Mouse (Mus musculus) forebrain, postnatal 0 days (tissue): ENCODE data around the gene Igfbp3. TPM values are rescaled to one million over a fixed set of nuclear protein-coding genes. Genes with fewer than 3 reads are reported as not detected.

Experiments
- ATAC-seq: fragments of 200-750 bp; cut with Nextera tagmentation; 2 replicates; pipeline ENCODE4 v1.8.0; 2017; ENCODE audit warnings: mild to moderate bottlenecking, moderate library complexity
- DNase-seq: peaks from one replicate; pipeline ENCODE4 v3.0.0-alpha.2; 2015
- H3K27ac ChIP-seq: fragments of 300-500 bp; sonication (generic); 2 replicates; pipeline ENCODE4 v1.5.1; 2014; ENCODE audit warnings: low read depth, mild to moderate bottlenecking, antibody characterized with exemption, low read length, moderate library complexity, mixed read lengths
- H3K27me3 ChIP-seq: fragments of 300-500 bp; sonication (generic); 2 replicates; pipeline ENCODE4 v1.6.1; 2014; ENCODE audit warnings: mild to moderate bottlenecking, low read length, mixed read lengths; ENCODE audit not compliant: insufficient read depth
- H3K36me3 ChIP-seq: fragments of 300-500 bp; sonication (generic); 2 replicates; pipeline ENCODE4 v1.6.1; 2014; ENCODE audit warnings: mild to moderate bottlenecking, moderate library complexity; ENCODE audit not compliant: insufficient read depth
- H3K4me1 ChIP-seq: fragments of 300-500 bp; sonication (generic); 2 replicates; pipeline ENCODE4 v1.6.1; 2014; ENCODE audit warnings: antibody characterized with exemption; ENCODE audit not compliant: insufficient read depth
- H3K4me2 ChIP-seq: fragments of 300-500 bp; sonication (generic); 2 replicates; pipeline ENCODE4 v1.6.1; 2014; ENCODE audit warnings: low read depth, mild to moderate bottlenecking, moderate library complexity
- H3K4me3 ChIP-seq: fragments of 300-500 bp; sonication (generic); 2 replicates; pipeline ENCODE4 v1.5.1; 2014; ENCODE audit warnings: low read depth, low read length, mixed read lengths
- H3K9ac ChIP-seq: fragments of 300-500 bp; sonication (generic); 2 replicates; pipeline ENCODE4 v1.6.1; 2014; ENCODE audit warnings: mild to moderate bottlenecking
- H3K9me3 ChIP-seq: fragments of 300-500 bp; sonication (generic); 2 replicates; pipeline ENCODE4 v1.6.1; 2016; ENCODE audit warnings: low read length
- CTCF ChIP-seq: sonication (generic); IDR thresholded peaks from 2 replicates; pipeline ENCODE4 v1.5.1; 2016; ENCODE audit warnings: antibody characterized with exemption, control low read depth, low read depth
- WGBS: fragments of 180-500 bp; shearing (Covaris S2); extraction: QIAGEN DNeasy Blood & Tissue Kit; methylation state at CpG from one replicate; pipeline ENCODE4 v1.1.7; 2014; 5-methylcytosine and 5-hydroxymethylcytosine counted together
- polyA plus RNA-seq: library from polyadenylated mRNA; unstranded; fragments of >200 nt; fragmentation: Nextera tagmentation; extraction: Ambion mirVana; gene quantifications from 2 replicates; pipeline ENCODE4 v1.2.1, GENCODE M21; 2015
- total RNA-seq: library from RNA; depleted of rRNA; stranded (reverse); fragments of >200 nt; gene quantifications from 2 replicates; pipeline ENCODE4 v1.2.3, GENCODE M21; 2014

Igfbp3 gene
- total and polyA plus RNA-seq, 2 experiments from 2014 or later = 32.6 to 61.9 TPM

- H3K27ac ChIP-seq = no peak overlapping the region
- H3K27me3 ChIP-seq = no peaks in the 10 kb centered on the region
- ATAC-seq (no peak), DNase-seq (no peak)
- H3K4me1 ChIP-seq = no peaks in the 10 kb centered on the region
- H3K9ac ChIP-seq = no peak overlapping the region
- H3K9me3 ChIP-seq = no peaks in the 10 kb centered on the region
- H3K36me3 ChIP-seq = peaks cover 12% of the 10 kb centered on the region; the same call in 1 of the 2 replicates
- H3K4me2 ChIP-seq = no peak overlapping the region
- no peak overlapping the region for H3K4me3 ChIP-seq
- 81% methylated on average over 6 of the region's 6 CpGs for WGBS
- TF ChIP-seq CTCF = no peak
These were observed 40.1 kb downstream of the Igfbp3 start for GRCm38 (mm10) chr11:7173664-7174063.

DNA sequence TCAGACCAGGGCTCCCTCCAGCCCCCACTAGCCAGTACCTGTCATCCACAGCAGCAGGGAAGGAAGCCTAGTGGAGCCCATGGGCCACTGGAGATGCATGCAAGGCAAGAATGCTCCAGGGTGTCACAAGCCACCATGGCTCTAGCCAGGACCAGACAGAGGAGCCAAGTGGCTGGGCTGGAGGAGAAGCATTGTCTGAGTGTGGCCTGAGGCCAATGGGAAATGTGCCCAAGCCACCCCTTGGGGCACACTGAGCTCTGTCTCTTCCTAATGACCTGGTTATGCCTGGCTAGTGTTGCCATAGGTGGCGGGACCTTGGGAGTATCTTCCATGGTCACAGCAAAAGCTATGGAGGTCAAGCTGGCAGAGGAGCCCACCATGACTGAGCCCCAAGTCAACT lies 44.1 kb downstream of the Igfbp3 start:
- Histone ChIP-seq H3K4me1 (no peaks in the 10 kb centered on the region), H3K36me3 (peaks cover 37% of the 10 kb centered on the region; the same call in 1 of the 2 replicates), H3K4me2 (no peak overlapping the region), H3K9me3 (no peaks in the 10 kb centered on the region), H3K4me3 (no peak overlapping the region), H3K9ac (no peak overlapping the region), H3K27ac (no peak overlapping the region), H3K27me3 (no peaks in the 10 kb centered on the region)
- ATAC-seq = no peak
- no peak for DNase-seq
- 95% methylated on average over 1 of the region's 1 CpGs for WGBS
- no peak for TF ChIP-seq CTCF

DNA sequence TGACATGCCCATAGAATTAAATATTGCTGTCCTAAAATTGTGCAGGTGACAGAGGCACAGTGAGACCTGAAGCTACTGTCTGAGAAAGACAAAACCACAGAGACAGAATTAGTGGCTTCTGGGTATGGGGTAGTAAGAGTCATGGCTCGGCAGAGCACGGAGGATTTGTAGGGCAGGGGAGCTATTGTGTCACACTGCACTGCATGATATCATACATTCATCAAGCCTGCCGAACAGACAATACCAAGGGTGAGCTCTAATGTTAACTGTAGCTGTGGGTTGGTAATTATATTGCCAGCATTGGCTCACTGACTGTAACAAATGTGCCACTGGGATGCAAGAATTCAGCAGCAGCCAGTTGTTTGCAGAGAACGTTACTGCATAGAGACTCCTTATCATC lies 49.3 kb downstream of the Igfbp3 start:
- no peaks in the 10 kb centered on the region for H3K9me3 ChIP-seq
- H3K4me1 ChIP-seq = no peaks in the 10 kb centered on the region
- 22% methylated on average over 4 of the region's 4 CpGs for WGBS
- H3K27ac ChIP-seq = no peak overlapping the region
- no peak for TF ChIP-seq CTCF
- no peaks in the 10 kb centered on the region for H3K27me3 ChIP-seq
- peaks cover 33% of the 10 kb centered on the region; the same call in 1 of the 2 replicates for H3K36me3 ChIP-seq
- H3K9ac ChIP-seq = no peak overlapping the region
- ATAC-seq = no peak
- no peak for DNase-seq
- no peak overlapping the region for H3K4me3 ChIP-seq
- no peak overlapping the region for H3K4me2 ChIP-seq

GRCm38 (mm10) chr11:7161502-7162174 lies 52.1 kb downstream of the Igfbp3 start:
- peak; percentile 88 for TF ChIP-seq CTCF
- Histone ChIP-seq H3K4me1 (no peaks in the 10 kb centered on the region), H3K27ac (no peak overlapping the region), H3K27me3 (no peaks in the 10 kb centered on the region), H3K36me3 (peaks cover 23% of the 10 kb centered on the region; the same call in 1 of the 2 replicates), H3K9ac (no peak overlapping the region), H3K9me3 (no peaks in the 10 kb centered on the region), H3K4me2 (no peak overlapping the region), H3K4me3 (no peak overlapping the region)
- ATAC-seq (peak; percentile 23; the same call in 1 of the 2 replicates), DNase-seq (peak; percentile 71)
- WGBS = 78% methylated on average over 8 of the region's 8 CpGs

- H3K27ac ChIP-seq = no peak overlapping the region
- H3K9ac ChIP-seq = no peak overlapping the region
- 28% methylated on average over 4 of the region's 4 CpGs for WGBS
- no peak overlapping the region for H3K4me2 ChIP-seq
- ATAC-seq (peak; percentile 78), DNase-seq (peak; percentile 17)
- no peaks in the 10 kb centered on the region for H3K4me1 ChIP-seq
- H3K4me3 ChIP-seq = no peak overlapping the region
- H3K27me3 ChIP-seq = no peaks in the 10 kb centered on the region
- no peaks in the 10 kb centered on the region for H3K9me3 ChIP-seq
- no peak for TF ChIP-seq CTCF
- H3K36me3 ChIP-seq = peaks cover 18% of the 10 kb centered on the region; the same call in 1 of the 2 replicates
These were observed 53.1 kb downstream of the Igfbp3 start for GRCm38 (mm10) chr11:7160637-7161101.

DNA sequence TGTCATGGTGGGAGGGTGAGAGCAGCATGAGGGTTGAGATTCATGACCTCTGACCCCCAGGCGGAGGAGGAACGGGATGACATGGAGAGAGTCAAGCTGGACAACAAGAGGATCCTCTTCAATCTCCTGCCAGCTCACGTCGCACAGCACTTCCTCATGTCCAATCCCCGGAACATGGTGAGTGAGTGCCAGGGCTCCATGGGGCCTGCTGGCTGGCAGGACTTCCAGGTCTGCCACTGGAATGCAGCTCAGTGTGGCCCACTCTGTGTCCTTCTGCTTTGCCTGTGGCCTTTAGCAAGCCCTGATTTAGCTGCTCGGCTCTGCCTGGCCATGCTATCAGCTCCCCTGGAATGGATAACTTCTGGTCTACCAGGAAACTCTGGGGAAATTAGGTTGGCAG lies 53.6 kb downstream of the Igfbp3 start:
- no peak overlapping the region for H3K27ac ChIP-seq
- ATAC-seq = no peak
- H3K4me2 ChIP-seq = no peak overlapping the region

GRCm38 (mm10) chr11:7158196-7158595 lies 55.5 kb downstream of the Igfbp3 start:
- WGBS = 78% methylated on average over 6 of the region's 6 CpGs
- TF ChIP-seq CTCF = no peak
- no peak for ATAC-seq
- Histone ChIP-seq H3K27ac (no peak overlapping the region), H3K4me2 (no peak overlapping the region), H3K4me1 (no peaks in the 10 kb centered on the region), H3K9ac (no peak overlapping the region), H3K27me3 (no peaks in the 10 kb centered on the region), H3K9me3 (no peaks in the 10 kb centered on the region), H3K4me3 (no peak overlapping the region), H3K36me3 (peaks cover 5% of the 10 kb centered on the region; the same call in 1 of the 2 replicates)
- DNase-seq = no peak

More for the DNA sequence above, 53.6 kb downstream of the Igfbp3 start:
- Histone ChIP-seq H3K36me3 (peaks cover 13% of the 10 kb centered on the region; the same call in 1 of the 2 replicates), H3K9me3 (no peaks in the 10 kb centered on the region), H3K4me1 (no peaks in the 10 kb centered on the region), H3K27me3 (no peaks in the 10 kb centered on the region), H3K4me3 (no peak overlapping the region), H3K9ac (no peak overlapping the region)
- no peak for TF ChIP-seq CTCF
- WGBS = 79% methylated on average over 6 of the region's 6 CpGs
- no peak for DNase-seq
